Mouse (Mus musculus) testis, adult 2 months (tissue): ENCODE results near the gene Apba2. TPM values are rescaled to one million over a fixed set of nuclear protein-coding genes. Genes with fewer than 3 reads are reported as not detected.
A peak's percentile ranks its signal among the peaks of the same experiment; 100 is the strongest.

Experiments used
- H3K27ac ChIP-seq: fragments of 200-500 bp; 2 replicates; pipeline ENCODE4 v1.5.1; 2012; ENCODE audit warnings: low read depth, low read length; ENCODE audit not compliant: control insufficient read depth, insufficient read depth
- H3K27me3 ChIP-seq: fragments of 200-500 bp; 2 replicates; pipeline ENCODE4 v1.6.1; 2012; ENCODE audit warnings: mild to moderate bottlenecking, low read length, moderate library complexity; ENCODE audit not compliant: control insufficient read depth, insufficient read depth
- H3K36me3 ChIP-seq: fragments of 200-500 bp; 2 replicates; pipeline ENCODE4 v1.6.1; 2012; ENCODE audit warnings: mild to moderate bottlenecking, low read length; ENCODE audit not compliant: control insufficient read depth, insufficient read depth
- H3K4me1 ChIP-seq: fragments of 200-500 bp; 2 replicates; pipeline ENCODE4 v1.6.1; 2012; ENCODE audit warnings: low read length; ENCODE audit not compliant: control insufficient read depth, insufficient read depth
- H3K4me3 ChIP-seq: fragments of 200-500 bp; 2 replicates; pipeline ENCODE4 v1.5.1; 2012; ENCODE audit warnings: low read depth, mild to moderate bottlenecking, low read length, moderate library complexity, mixed read lengths; ENCODE audit not compliant: control insufficient read depth
- CTCF ChIP-seq: fragments of 200-500 bp; IDR thresholded peaks from 2 replicates; pipeline ENCODE4 v1.5.1; 2012; ENCODE audit warnings: low read depth, mild to moderate bottlenecking, inconsistent platforms, low read length, moderate library complexity; ENCODE audit not compliant: control insufficient read depth, insufficient read depth, insufficient replicate concordance
- POLR2A ChIP-seq: fragments of 200-500 bp; IDR thresholded peaks from 2 replicates; pipeline ENCODE4 v1.6.1; 2012; ENCODE audit warnings: low read depth, mild to moderate bottlenecking, inconsistent platforms, low read length, moderate library complexity; ENCODE audit not compliant: control insufficient read depth
- polyA plus RNA-seq: library from polyadenylated mRNA; depleted of rRNA; stranded (reverse); fragments of >200 nt; gene quantifications from 2 replicates; pipeline ENCODE4 v1.2.3, GENCODE M21; 2012

Apba2 gene
- polyA plus RNA-seq, 1 experiment, result 0.51 TPM

- H3K36me3 ChIP-seq, result no peaks in the 10 kb centered on the region
Measured at GRCm38 (mm10) chr7:64595256-64595655, 93.8 kb downstream of the Apba2 start.

GRCm38 (mm10) chr7:64596652-64597051 is 95.1 kb downstream of the Apba2 start:
- no peak for TF ChIP-seq POLR2A
- TF ChIP-seq CTCF, result no peak
- Histone ChIP-seq H3K27me3 (no peaks in the 10 kb centered on the region), H3K4me3 (no peak overlapping the region), H3K27ac (no peak overlapping the region), H3K4me1 (no peaks in the 10 kb centered on the region), H3K36me3 (no peaks in the 10 kb centered on the region)

More at GRCm38 (mm10) chr7:64595256-64595655, 93.8 kb downstream of the Apba2 start:
- H3K27me3 ChIP-seq, result no peaks in the 10 kb centered on the region
- no peak overlapping the region for H3K27ac ChIP-seq
- H3K4me3 ChIP-seq, result no peak overlapping the region
- no peaks in the 10 kb centered on the region for H3K4me1 ChIP-seq
- TF ChIP-seq POLR2A (no peak), CTCF (no peak)

GRCm38 (mm10) chr7:64609866-64610265 is 108.4 kb downstream of the Apba2 start:
- no peak for TF ChIP-seq CTCF
- TF ChIP-seq POLR2A, result no peak
- H3K36me3 ChIP-seq, result no peaks in the 10 kb centered on the region
- no peaks in the 10 kb centered on the region for H3K27me3 ChIP-seq
- no peak overlapping the region for H3K27ac ChIP-seq
- no peaks in the 10 kb centered on the region for H3K4me1 ChIP-seq
- no peak overlapping the region for H3K4me3 ChIP-seq

GRCm38 (mm10) chr7:64610875-64611274 is 109.4 kb downstream of the Apba2 start:
- Histone ChIP-seq H3K27me3 (no peaks in the 10 kb centered on the region), H3K4me1 (no peaks in the 10 kb centered on the region), H3K36me3 (no peaks in the 10 kb centered on the region), H3K4me3 (no peak overlapping the region), H3K27ac (no peak overlapping the region)
- TF ChIP-seq CTCF (peak; percentile 27; the same call in 1 of the 2 replicates), POLR2A (no peak)

GRCm38 (mm10) chr7:64619261-64619660 is 117.8 kb downstream of the Apba2 start:
- Histone ChIP-seq H3K4me1 (no peaks in the 10 kb centered on the region), H3K36me3 (no peaks in the 10 kb centered on the region), H3K27ac (no peak overlapping the region), H3K27me3 (no peaks in the 10 kb centered on the region), H3K4me3 (no peak overlapping the region)
- TF ChIP-seq POLR2A, result no peak
- no peak for TF ChIP-seq CTCF

GRCm38 (mm10) chr7:64626494-64626893 is 125.0 kb downstream of the Apba2 start:
- Histone ChIP-seq H3K27ac (no peak overlapping the region), H3K27me3 (no peaks in the 10 kb centered on the region), H3K4me3 (no peak overlapping the region), H3K4me1 (no peaks in the 10 kb centered on the region), H3K36me3 (no peaks in the 10 kb centered on the region)
- TF ChIP-seq CTCF (no peak), POLR2A (no peak)

- Histone ChIP-seq H3K36me3 (no peaks in the 10 kb centered on the region), H3K4me1 (no peaks in the 10 kb centered on the region), H3K4me3 (no peak overlapping the region), H3K27me3 (no peaks in the 10 kb centered on the region), H3K27ac (no peak overlapping the region)
- TF ChIP-seq POLR2A, result no peak
- TF ChIP-seq CTCF, result no peak
Measured at GRCm38 (mm10) chr7:64627972-64628655, 126.6 kb downstream of the Apba2 start.

- Histone ChIP-seq H3K27me3 (no peaks in the 10 kb centered on the region), H3K27ac (no peak overlapping the region), H3K4me3 (no peak overlapping the region), H3K36me3 (no peaks in the 10 kb centered on the region), H3K4me1 (no peaks in the 10 kb centered on the region)
- no peak for TF ChIP-seq POLR2A
- TF ChIP-seq CTCF, result no peak
Measured at GRCm38 (mm10) chr7:64630697-64631096, 129.2 kb downstream of the Apba2 start.

- TF ChIP-seq CTCF (no peak), POLR2A (no peak)
- H3K27me3 ChIP-seq, result no peaks in the 10 kb centered on the region
Measured at GRCm38 (mm10) chr7:64631131-64631530, 129.6 kb downstream of the Apba2 start.

More at GRCm38 (mm10) chr7:64631131-64631530, 129.6 kb downstream of the Apba2 start:
- no peak overlapping the region for H3K4me3 ChIP-seq
- H3K36me3 ChIP-seq, result no peaks in the 10 kb centered on the region
- no peaks in the 10 kb centered on the region for H3K4me1 ChIP-seq
- H3K27ac ChIP-seq, result no peak overlapping the region
